Mouse (Mus musculus) forebrain, embryonic 11.5 days (tissue): ENCODE data around the gene Cerk. TPM values are rescaled to one million over a fixed set of nuclear protein-coding genes. Genes with fewer than 3 reads are reported as not detected.

Source experiments
- ATAC-seq: fragments of 200-750 bp; cut with Nextera tagmentation; replicated peaks from 2 replicates; pipeline ENCODE4 v1.8.0; 2017; ENCODE audit warnings: moderate TSS enrichment; ENCODE audit not compliant: low FRiP score
- DNase-seq: peaks from one replicate; pipeline ENCODE4 v3.0.0-alpha.2; 2017; ENCODE audit warnings: low spot score
- H3K27ac ChIP-seq: fragments of 300-500 bp; sonication (generic); 2 replicates; pipeline ENCODE4 v1.5.1; 2014; ENCODE audit warnings: low read depth, low read length
- H3K27me3 ChIP-seq: fragments of 300-500 bp; sonication (generic); 2 replicates; pipeline ENCODE4 v1.6.1; 2014; ENCODE audit warnings: mild to moderate bottlenecking, low read length, mixed read lengths; ENCODE audit not compliant: control insufficient read depth, insufficient read depth
- H3K36me3 ChIP-seq: fragments of 300-500 bp; sonication (generic); 2 replicates; pipeline ENCODE4 v1.6.1; 2014; ENCODE audit warnings: mild to moderate bottlenecking, low read length, moderate library complexity, mixed read lengths; ENCODE audit not compliant: control insufficient read depth, insufficient read depth
- H3K4me1 ChIP-seq: fragments of 300-500 bp; sonication (generic); replicated peaks from 2 replicates; pipeline ENCODE4 v1.6.1; 2014; ENCODE audit warnings: low read length, mixed read lengths; ENCODE audit not compliant: control insufficient read depth, insufficient read depth
- H3K4me2 ChIP-seq: fragments of 300-500 bp; sonication (generic); 2 replicates; pipeline ENCODE4 v1.6.1; 2014; ENCODE audit warnings: low read depth, mild to moderate bottlenecking, low read length, moderate library complexity, mixed read lengths; ENCODE audit not compliant: severe bottlenecking
- H3K4me3 ChIP-seq: fragments of 300-500 bp; sonication (generic); 2 replicates; pipeline ENCODE4 v1.5.1; 2014; ENCODE audit warnings: low read depth, low read length
- H3K9ac ChIP-seq: fragments of 300-500 bp; sonication (generic); 2 replicates; pipeline ENCODE4 v1.6.1; 2014; ENCODE audit warnings: low read length
- H3K9me3 ChIP-seq: fragments of 300-500 bp; sonication (generic); 2 replicates; pipeline ENCODE4 v1.6.1; 2016; ENCODE audit warnings: low read length, mixed read lengths; ENCODE audit not compliant: control insufficient read depth
- WGBS: fragments of 180-500 bp; shearing (Covaris S2); extraction: QIAGEN DNeasy Blood & Tissue Kit; methylation state at CpG from one replicate; pipeline ENCODE4 v1.1.7; 2014; 5-methylcytosine and 5-hydroxymethylcytosine counted together
- polyA plus RNA-seq: library from polyadenylated mRNA; unstranded; fragments of >200 nt; fragmentation: Nextera tagmentation; extraction: Ambion mirVana; gene quantifications from 2 replicates; pipeline ENCODE4 v1.2.1, GENCODE M21; 2014

The Cerk gene
- polyA plus RNA-seq, 1 experiment from 2014 or later, result 17.4 TPM

- Histone ChIP-seq H3K9me3 (no peaks in the 10 kb centered on the region), H3K36me3 (no peaks in the 10 kb centered on the region), H3K4me1 (peaks cover 10% of the 10 kb centered on the region; the same call in 1 of the 2 replicates), H3K9ac (no peak overlapping the region), H3K27ac (peak overlapping the region; percentile 50; the same call in 1 of the 2 replicates), H3K4me3 (no peak overlapping the region), H3K27me3 (0 out of 2 replicates have a peak, but pooled peaks cover 4% of the 10 kb centered on the region), H3K4me2 (no peak overlapping the region)
- WGBS, result 41% methylated on average over 10 of the region's 10 CpGs
- DNase-seq, result no peak
- no peak for ATAC-seq
Observed at GRCm38 (mm10) chr15:86188746-86189470, 3.0 kb upstream of the Cerk start.

GRCm38 (mm10) chr15:86188186-86188585 is 2.2 kb upstream of the Cerk start:
- Histone ChIP-seq H3K9me3 (no peaks in the 10 kb centered on the region), H3K4me3 (no peak overlapping the region), H3K27ac (peak overlapping the region; percentile 50; the same call in 1 of the 2 replicates), H3K27me3 (0 out of 2 replicates have a peak, but pooled peaks cover 4% of the 10 kb centered on the region), H3K4me2 (no peak overlapping the region), H3K4me1 (peaks cover 10% of the 10 kb centered on the region; the same call in 1 of the 2 replicates), H3K9ac (no peak overlapping the region), H3K36me3 (no peaks in the 10 kb centered on the region)
- ATAC-seq (no peak), DNase-seq (no peak)
- WGBS, result 34% methylated on average over 5 of the region's 5 CpGs

- Histone ChIP-seq H3K4me2 (no peak overlapping the region), H3K36me3 (no peaks in the 10 kb centered on the region), H3K9me3 (no peaks in the 10 kb centered on the region), H3K27ac (no peak overlapping the region), H3K9ac (no peak overlapping the region), H3K4me1 (peaks cover 10% of the 10 kb centered on the region; the same call in 1 of the 2 replicates), H3K27me3 (0 out of 2 replicates have a peak, but pooled peaks cover 4% of the 10 kb centered on the region), H3K4me3 (no peak overlapping the region)
- WGBS, result 46% methylated on average over 3 of the region's 3 CpGs
- ATAC-seq, result no peak
- no peak for DNase-seq
Observed at GRCm38 (mm10) chr15:86186686-86187085, 745 bp upstream of the Cerk start.

GRCm38 (mm10) chr15:86184851-86185688 is 871 bp downstream of the Cerk start:
- Histone ChIP-seq H3K9me3 (no peaks in the 10 kb centered on the region), H3K9ac (peak overlapping the region; percentile 92), H3K4me1 (peaks cover 10% of the 10 kb centered on the region; the same call in 1 of the 2 replicates), H3K27me3 (0 out of 2 replicates have a peak, but pooled peaks cover 4% of the 10 kb centered on the region), H3K4me3 (peak overlapping the region; percentile 83), H3K27ac (peak overlapping the region; percentile 46; the same call in 1 of the 2 replicates), H3K4me2 (peak overlapping the region; percentile 86), H3K36me3 (no peaks in the 10 kb centered on the region)
- WGBS, result under 1% methylated on average over 66 of the region's 70 CpGs
- DNase-seq, result peak; percentile 75
- ATAC-seq, result peak; percentile 54

- H3K9ac ChIP-seq, result no peak overlapping the region
- DNase-seq (no peak), ATAC-seq (no peak)
- H3K4me1 ChIP-seq, result peaks cover 10% of the 10 kb centered on the region; the same call in 1 of the 2 replicates
- H3K9me3 ChIP-seq, result no peaks in the 10 kb centered on the region
- H3K36me3 ChIP-seq, result no peaks in the 10 kb centered on the region
- 82% methylated on average over 5 of the region's 5 CpGs for WGBS
- H3K4me2 ChIP-seq, result peak overlapping the region; percentile 86; the same call in 1 of the 2 replicates
- H3K27me3 ChIP-seq, result 0 out of 2 replicates have a peak, but pooled peaks cover 4% of the 10 kb centered on the region
- no peak overlapping the region for H3K27ac ChIP-seq
- no peak overlapping the region for H3K4me3 ChIP-seq
Observed at GRCm38 (mm10) chr15:86184071-86184470, 1.9 kb downstream of the Cerk start.

GRCm38 (mm10) chr15:86183484-86183883 is 2.5 kb downstream of the Cerk start:
- Histone ChIP-seq H3K4me1 (peaks cover 6% of the 10 kb centered on the region; the same call in 1 of the 2 replicates), H3K9ac (no peak overlapping the region), H3K27ac (no peak overlapping the region), H3K4me2 (no peak overlapping the region), H3K4me3 (no peak overlapping the region), H3K36me3 (no peaks in the 10 kb centered on the region), H3K9me3 (no peaks in the 10 kb centered on the region), H3K27me3 (0 out of 2 replicates have a peak, but pooled peaks cover 4% of the 10 kb centered on the region)
- WGBS, result 93% methylated on average over 8 of the region's 8 CpGs
- ATAC-seq (no peak), DNase-seq (no peak)

GRCm38 (mm10) chr15:86182646-86183045 is 3.3 kb downstream of the Cerk start:
- WGBS, result 69% methylated on average over 13 of the region's 13 CpGs
- DNase-seq, result no peak
- no peaks in the 10 kb centered on the region for H3K36me3 ChIP-seq
- no peaks in the 10 kb centered on the region for H3K9me3 ChIP-seq
- no peak overlapping the region for H3K27ac ChIP-seq
- H3K4me1 ChIP-seq, result peaks cover 3% of the 10 kb centered on the region; the same call in 1 of the 2 replicates
- H3K9ac ChIP-seq, result no peak overlapping the region
- 0 out of 2 replicates have a peak, but pooled peaks cover 4% of the 10 kb centered on the region for H3K27me3 ChIP-seq
- H3K4me2 ChIP-seq, result no peak overlapping the region
- ATAC-seq, result no peak
- H3K4me3 ChIP-seq, result no peak overlapping the region

- H3K9me3 ChIP-seq, result no peaks in the 10 kb centered on the region
- H3K4me1 ChIP-seq, result peaks cover 3% of the 10 kb centered on the region; the same call in 1 of the 2 replicates
- H3K9ac ChIP-seq, result no peak overlapping the region
- DNase-seq (no peak), ATAC-seq (no peak)
- no peak overlapping the region for H3K4me3 ChIP-seq
- no peak overlapping the region for H3K27ac ChIP-seq
- no peaks in the 10 kb centered on the region for H3K36me3 ChIP-seq
- H3K4me2 ChIP-seq, result no peak overlapping the region
- H3K27me3 ChIP-seq, result 0 out of 2 replicates have a peak, but pooled peaks cover 4% of the 10 kb centered on the region
- WGBS, result 67% methylated on average over 11 of the region's 11 CpGs
Observed at GRCm38 (mm10) chr15:86181941-86182439, 4.0 kb downstream of the Cerk start.
